Mouse (Mus musculus): Measurements from ENCODE around the gene Ccdc158.

DNA sequence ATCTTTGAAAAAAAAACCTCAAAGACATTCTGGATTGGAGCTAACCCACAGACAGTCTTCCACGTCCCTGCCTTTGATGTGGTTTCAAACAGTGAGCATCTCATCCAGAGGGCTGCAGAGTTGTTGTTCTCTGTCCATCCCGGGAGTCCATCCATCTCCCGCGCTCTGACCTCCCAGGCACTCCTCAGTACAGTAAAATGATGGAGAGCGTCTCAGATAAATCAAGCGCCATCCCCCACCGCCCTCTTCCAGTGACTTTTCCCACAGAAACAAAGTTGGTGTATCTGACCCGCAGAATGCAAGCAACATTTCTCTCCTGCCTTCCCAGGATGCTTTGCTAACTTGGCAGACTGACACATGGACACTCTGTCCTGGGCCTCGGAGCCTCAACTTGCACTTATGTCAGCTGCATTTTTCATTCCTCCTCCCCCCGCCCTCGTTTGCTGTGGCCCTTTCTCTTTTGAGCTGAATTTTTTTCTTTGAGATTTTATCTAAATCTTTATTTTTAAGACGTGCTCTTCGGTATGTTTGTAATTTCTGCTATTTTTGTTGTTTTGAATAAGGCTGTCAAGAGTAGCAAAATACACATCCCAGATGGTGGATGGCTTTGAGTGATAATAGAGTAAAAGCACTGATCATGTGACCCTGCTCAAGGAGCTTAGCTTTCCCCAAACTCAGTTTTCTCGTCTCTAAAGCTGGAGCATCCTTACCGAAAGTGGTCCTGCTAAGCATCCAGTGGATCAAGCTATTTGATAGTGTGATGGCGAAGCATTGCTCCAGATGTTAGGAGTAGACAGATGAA is 17.3 kb upstream of the Ccdc158 start:
- no peak for TF ChIP-seq CTCF (IDR thresholded peaks at IDR 0.05; ENCODE audit: low read depth, low read length)
- TF ChIP-seq POLR2A (IDR thresholded peaks at IDR 0.05; ENCODE audit: borderline replicate concordance, low read depth, low read length), result no peak
